Mouse (Mus musculus) megakaryocyte, adult 5-6 weeks (primary cell): ENCODE data around the gene Shmt1. TPM values are rescaled to one million over a fixed set of nuclear protein-coding genes. Genes with fewer than 3 reads are reported as not detected.
A peak's percentile ranks its signal among the peaks of the same experiment; 100 is the strongest.
"Not testable (repeated sequence)": the region's sequence is repeated elsewhere in the genome, so short reads cannot be mapped to it uniquely, and the experiment has no call there.

Source experiments
- ATAC-seq: 2 replicates; pipeline ENCODE4 v1.8.0; 2016; ENCODE audit warnings: mild to moderate bottlenecking, inconsistent platforms; ENCODE audit not compliant: poor library complexity, severe bottlenecking
- total RNA-seq, 2 experiments: library from RNA; stranded (forward) in 1 of 2; stranded (reverse) in 1 of 2; fragments of 153-499, 151-499 nt in 1 of 2; fragments of 221-1000, 200-1000 nt in 1 of 2; gene quantifications; 2 replicates each; pipeline versions ENCODE4 v1.2.3 to v1.2.4; 2015 to 2017

Shmt1 gene
- total RNA-seq (2015) (4.1 and 6.2 TPM in 2 replicates), total RNA-seq (2017) (13.7 and 15.6 TPM in 2 replicates)

GRCm38 (mm10) chr11:60811618-60812017, at the start of gene Shmt1:
TSS of gene Shmt1 (minus strand) at chr11:60811718.
- not testable (repeated sequence) for ATAC-seq

- no peak for ATAC-seq
These were observed 45.1 kb upstream of the Shmt1 start for GRCm38 (mm10) chr11:60856587-60856986.

DNA sequence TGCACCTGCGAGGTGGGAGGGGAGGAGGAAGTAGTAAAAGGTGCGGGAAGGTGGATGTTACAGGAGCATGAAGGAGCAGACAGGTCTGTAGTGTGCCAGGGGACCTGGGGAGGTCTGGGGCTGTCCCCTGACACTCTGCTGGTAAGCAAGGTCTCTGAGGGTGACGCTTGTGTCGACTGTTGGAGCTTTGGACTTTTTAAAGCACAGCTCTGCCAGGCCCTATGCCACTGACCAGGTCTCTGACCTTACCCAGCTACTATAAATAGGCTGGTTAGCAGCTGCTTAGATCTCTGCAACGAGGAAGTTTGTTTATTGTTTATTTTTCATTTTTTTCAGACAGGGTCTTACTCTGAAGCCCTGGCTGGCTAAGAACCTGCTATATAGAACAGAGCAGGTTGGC, 33.9 kb upstream of the Shmt1 start:
- ATAC-seq, result no peak

- ATAC-seq, result no peak
These were observed 31.9 kb upstream of the Shmt1 start for GRCm38 (mm10) chr11:60843412-60843811.

GRCm38 (mm10) chr11:60841467-60842200, 30.1 kb upstream of the Shmt1 start:
- no peak for ATAC-seq

DNA sequence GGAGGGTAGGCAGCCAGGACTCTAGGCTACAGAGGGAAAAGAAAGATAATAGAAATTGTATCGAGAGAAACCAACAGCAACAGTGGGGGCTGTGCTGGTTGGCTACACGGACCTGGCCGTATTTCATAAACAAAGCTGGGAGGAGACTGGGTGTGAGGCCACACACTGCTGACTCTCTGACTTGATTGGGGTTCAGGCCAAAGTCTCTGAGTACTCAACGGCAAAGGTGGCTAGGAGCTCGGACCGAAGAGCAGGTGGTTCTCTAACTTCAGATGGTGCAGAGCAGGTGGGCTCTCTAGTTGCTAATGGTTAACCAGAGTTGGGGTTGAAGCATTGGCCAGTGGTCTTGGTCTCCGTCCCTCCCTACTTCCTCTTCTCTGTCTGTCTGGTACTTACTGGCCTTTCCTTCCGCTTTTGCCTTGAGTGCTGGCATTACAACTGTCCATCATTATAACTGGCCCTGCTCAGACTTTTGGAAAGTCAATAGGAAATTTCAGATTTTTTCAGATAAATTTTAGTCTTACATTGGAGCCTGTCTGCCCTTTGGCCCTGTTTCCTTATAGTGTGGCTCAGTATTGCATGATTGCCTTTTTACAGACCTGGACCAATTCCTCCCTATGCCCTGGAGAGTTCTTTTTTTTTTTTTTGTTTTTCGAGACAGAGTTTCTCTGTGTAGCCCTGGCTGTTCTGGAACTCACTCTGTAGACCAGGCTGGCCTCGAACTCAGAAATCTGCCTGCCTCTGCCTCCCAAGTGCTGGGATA, 26.3 kb upstream of the Shmt1 start:
- ATAC-seq, result peak; percentile 89

GRCm38 (mm10) chr11:60836897-60837296, 25.4 kb upstream of the Shmt1 start:
- no peak for ATAC-seq

DNA sequence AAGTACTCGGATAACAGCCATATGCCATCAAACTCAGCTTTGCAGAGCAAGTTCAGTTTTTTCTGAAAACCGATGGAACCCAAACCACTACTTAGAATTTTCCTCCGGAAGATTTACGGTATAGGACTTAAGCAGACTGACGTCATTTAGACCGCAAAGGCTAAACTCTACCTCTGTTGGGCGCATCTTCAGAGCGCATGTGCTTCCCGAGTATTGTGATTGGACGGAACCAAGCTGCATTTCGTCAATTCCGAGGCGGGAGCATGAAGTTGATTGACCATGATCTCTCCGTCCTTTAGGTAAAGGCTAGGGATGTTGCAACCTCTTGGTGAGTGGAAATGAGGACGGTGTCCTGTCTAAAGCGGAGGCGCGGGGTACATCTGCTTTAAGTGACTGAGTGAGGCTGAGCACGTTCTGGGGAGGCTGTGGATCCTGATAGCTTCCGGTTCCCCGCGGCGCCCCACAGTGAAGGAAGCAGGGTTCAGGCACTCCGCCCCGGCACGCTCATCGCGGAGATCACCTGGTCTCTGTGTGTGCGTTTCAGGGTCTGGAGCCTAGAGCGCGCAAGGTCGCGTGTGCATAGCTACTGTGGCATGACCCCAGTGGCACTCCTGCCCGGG, 19.0 kb upstream of the Shmt1 start, which contains the start of gene Dhrs7b:
Gene Dhrs7b, plus strand, starts transcription at position 199 of the 620 bp plus-strand sequence.
- peak; percentile 89 for ATAC-seq

DNA sequence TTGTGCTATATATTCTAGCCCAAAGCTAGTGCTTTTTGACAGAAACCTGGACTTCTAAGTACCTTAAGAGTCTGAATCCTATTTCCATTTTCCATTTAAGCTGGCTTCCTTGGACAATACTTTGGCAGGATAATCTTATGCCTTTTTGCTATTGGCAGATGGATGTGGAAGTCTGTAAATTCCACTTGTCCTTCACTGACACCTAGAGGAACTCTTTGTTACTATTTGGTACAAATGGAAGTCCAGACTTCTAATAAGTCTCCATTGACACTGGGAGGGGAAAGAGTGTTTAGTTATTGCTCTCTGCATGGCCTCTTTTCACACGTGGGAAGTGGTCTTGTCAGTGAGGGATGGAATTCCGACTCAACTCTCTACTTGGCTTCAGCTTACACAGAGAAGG, 17.4 kb upstream of the Shmt1 start:
- ATAC-seq, result no peak

DNA sequence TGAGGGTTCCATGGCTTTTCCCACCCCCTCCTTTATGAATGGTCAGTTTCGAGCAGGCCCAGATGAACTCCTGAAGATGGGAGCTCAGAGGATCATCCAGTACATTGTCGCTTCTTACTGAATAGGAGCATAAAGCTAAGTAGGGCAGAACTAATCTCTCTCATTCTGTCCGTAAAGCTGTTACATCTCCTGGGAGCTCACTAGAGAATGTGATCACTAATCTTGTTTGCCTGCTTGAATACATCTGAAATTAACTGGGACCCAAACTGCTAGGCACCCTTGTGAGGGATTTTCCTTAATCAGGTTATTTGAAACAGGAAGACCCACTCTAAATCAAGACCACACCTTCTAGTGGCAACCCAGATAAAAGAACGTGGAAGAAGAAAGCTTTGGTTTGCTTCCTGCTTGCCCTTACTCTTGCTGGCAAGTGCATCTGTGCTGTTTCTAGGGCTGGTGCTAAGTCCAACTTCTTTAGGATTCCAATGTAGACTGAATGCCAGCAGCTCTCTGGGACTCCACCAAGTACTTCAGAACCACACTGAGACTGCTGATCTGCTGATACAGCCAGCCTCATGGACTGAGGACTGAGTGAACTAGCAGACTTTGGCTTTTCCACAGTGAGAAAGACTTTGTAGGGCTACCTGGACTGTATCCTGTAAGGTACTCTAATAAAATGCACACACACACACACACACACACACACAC, 15.9 kb upstream of the Shmt1 start:
- no peak for ATAC-seq

GRCm38 (mm10) chr11:60826700-60827099, 15.2 kb upstream of the Shmt1 start:
- ATAC-seq, result peak; percentile 36

DNA sequence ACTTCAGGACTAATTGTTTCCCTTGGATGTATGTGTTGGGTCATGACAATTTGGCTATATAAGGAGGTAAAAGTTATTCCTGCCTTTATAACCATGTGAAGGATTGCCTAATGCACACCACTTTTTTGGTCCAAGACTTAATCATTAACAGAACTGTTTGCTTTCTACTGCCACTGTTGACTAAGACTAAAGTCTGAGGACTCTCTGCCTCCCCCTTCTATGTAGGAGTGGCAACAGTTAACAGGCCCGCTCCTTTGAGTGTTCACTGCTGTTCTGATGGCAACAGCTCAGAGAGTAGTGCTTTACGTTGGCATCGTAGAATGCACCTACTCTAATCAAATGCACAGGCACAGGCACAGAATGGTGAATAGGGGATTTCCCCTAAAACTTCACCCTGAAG, 13.7 kb upstream of the Shmt1 start:
- ATAC-seq, result no peak

GRCm38 (mm10) chr11:60823771-60824170, 12.3 kb upstream of the Shmt1 start:
- ATAC-seq, result no peak

GRCm38 (mm10) chr11:60816398-60816797, 4.9 kb upstream of the Shmt1 start:
- no peak for ATAC-seq

DNA sequence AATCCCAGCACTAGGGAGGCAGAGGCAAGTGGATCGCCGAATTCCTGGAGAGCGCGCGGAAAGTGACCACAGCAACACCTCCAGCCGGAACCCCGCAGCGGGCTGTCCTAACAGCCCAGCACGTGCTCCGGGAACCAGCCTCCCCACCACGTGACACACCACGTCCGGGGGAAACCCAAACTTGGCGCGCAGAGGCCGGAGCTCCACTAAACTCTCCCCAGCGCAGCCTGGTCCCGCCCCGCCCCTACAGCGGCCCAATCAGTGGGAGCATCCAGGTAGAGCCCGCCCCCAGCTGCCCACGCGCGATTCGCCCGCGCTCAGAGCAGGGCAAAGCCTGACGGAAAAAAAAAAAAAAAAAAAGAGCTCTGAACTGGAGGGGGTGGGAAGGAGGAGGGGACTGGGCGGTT, 461 bp downstream of the Shmt1 start:
- ATAC-seq, result peak; percentile 100

DNA sequence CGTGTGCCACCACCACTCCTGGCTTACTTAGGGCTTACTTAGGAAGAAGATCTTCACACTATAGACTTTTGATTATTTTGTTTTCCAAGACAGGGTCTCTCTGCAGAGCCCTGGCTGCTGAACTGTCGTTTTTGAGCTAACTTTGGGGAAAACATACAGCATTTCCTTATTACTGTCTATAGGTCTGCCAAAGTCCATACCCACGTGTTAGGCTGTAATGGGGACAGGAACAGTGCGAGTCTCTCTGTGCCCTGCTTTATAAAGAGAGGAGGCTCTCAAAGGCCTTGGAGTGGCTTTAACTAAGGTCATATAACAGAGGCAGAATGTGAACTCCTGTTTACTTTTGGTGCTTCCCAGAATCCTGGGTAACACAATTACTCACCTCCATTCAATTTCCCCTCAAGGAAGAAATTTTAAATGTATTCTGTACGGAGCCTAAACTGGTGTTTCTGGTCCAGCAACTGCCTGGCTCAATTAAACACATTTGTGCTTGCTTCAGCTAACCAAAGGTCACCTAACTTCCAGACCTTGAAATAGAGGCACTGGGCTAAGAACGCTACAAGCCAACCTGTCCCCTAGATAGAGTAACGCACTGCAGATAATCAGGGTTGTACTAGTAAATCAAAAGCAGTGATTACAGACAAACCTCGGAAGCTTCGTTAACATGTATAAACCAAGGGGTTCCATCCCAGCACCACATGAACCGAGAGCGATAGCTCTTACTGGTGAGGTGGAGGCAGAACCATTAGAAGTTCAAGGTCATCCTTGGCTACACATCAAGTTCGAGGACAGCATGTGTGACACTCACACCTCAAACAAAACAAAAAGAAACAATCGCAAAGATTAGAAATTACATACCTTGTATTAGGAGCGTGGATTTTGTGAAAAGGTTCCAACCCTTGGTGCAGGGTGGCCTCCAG, 1.2 kb downstream of the Shmt1 start:
- ATAC-seq, result no peak

GRCm38 (mm10) chr11:60809546-60809945, 2.0 kb downstream of the Shmt1 start:
- no peak for ATAC-seq

GRCm38 (mm10) chr11:60808286-60809070, 3.0 kb downstream of the Shmt1 start:
- ATAC-seq, result no peak

- no peak for ATAC-seq
These were observed 10.6 kb downstream of the Shmt1 start for GRCm38 (mm10) chr11:60800892-60801291.
